Mouse (Mus musculus): Measurements from ENCODE around the gene Dennd2c. TPM values are rescaled to one million over a fixed set of nuclear protein-coding genes. Genes with fewer than 3 reads are reported as not detected.
"Not testable (repeated sequence)": the region's sequence is repeated elsewhere in the genome, so short reads cannot be mapped to it uniquely, and the experiment has no call there.

Gene Dennd2c
- total and polyA plus RNA-seq, 2 experiments from 2014 or later, result 0.63 to 1.7 TPM

- no peak for TF ChIP-seq CTCF (IDR thresholded peaks at IDR 0.05)
- no peak for DNase-seq (ENCODE audit: low spot score)
- H3K27me3 ChIP-seq (ENCODE audit: insufficient read depth, low read length), result no peaks in the 10 kb centered on the region
- 0 out of 2 replicates have a peak, but pooled peaks cover 6% of the 10 kb centered on the region for H3K9me3 ChIP-seq (ENCODE audit: low read length)
- no peak overlapping the region for H3K4me3 ChIP-seq (ENCODE audit: low read depth, low read length)
- no peaks in the 10 kb centered on the region for H3K36me3 ChIP-seq (ENCODE audit: insufficient read depth, low read length)
- H3K9ac ChIP-seq (replicated peaks; ENCODE audit: low read length, poor library complexity, severe bottlenecking), result no peak overlapping the region
- no peak for ATAC-seq (ENCODE audit: low FRiP score)
- no peak overlapping the region for H3K27ac ChIP-seq (ENCODE audit: low read depth, low read length)
- H3K4me2 ChIP-seq (ENCODE audit: low read depth, low read length, poor library complexity, severe bottlenecking), result no peak overlapping the region
- WGBS, result 74% methylated on average over 1 of the region's 1 CpGs
- no peaks in the 10 kb centered on the region for H3K4me1 ChIP-seq (ENCODE audit: insufficient read depth, low read length)
These were observed 90.8 kb downstream of the Dennd2c start for GRCm38 (mm10) chr3:103193186-103193585.

DNA sequence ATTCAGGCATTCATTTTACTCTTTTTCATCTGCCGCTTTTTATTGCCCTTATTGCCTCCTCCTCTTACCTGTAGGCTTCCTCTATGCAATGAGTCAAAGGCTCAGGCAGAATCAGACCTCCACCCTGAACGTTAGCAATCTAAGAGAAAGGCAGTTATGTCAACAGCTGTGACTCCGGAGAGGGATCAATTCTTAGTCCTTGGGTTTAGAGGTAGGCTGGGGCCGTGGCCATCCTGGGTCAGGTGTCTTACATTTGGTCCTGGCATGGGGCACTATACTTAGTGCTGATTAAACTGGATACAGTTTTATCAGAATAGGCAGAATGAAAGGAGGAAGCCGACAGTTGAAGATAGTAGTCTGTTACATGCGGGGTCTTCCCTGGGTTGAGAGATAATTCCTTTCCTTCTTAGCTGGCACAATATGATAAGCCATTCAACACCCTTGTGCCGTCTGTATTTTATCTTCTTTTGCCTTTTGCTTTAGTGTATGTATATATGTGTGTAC is 94.0 kb downstream of the Dennd2c start:
- Histone ChIP-seq H3K4me3 (ENCODE audit: low read depth, low read length) (no peak overlapping the region), H3K9ac (replicated peaks; ENCODE audit: low read length, poor library complexity, severe bottlenecking) (no peak overlapping the region), H3K9me3 (ENCODE audit: low read length) (0 out of 2 replicates have a peak, but pooled peaks cover 5% of the 10 kb centered on the region), H3K36me3 (ENCODE audit: insufficient read depth, low read length) (no peaks in the 10 kb centered on the region), H3K4me2 (ENCODE audit: low read depth, low read length, poor library complexity, severe bottlenecking) (no peak overlapping the region), H3K27ac (ENCODE audit: low read depth, low read length) (no peak overlapping the region), H3K4me1 (ENCODE audit: insufficient read depth, low read length) (no peaks in the 10 kb centered on the region), H3K27me3 (ENCODE audit: insufficient read depth, low read length) (no peaks in the 10 kb centered on the region)
- DNase-seq (ENCODE audit: low spot score) (no peak), ATAC-seq (ENCODE audit: low FRiP score) (no peak)
- 81% methylated on average over 7 of the region's 7 CpGs for WGBS
- no peak for TF ChIP-seq CTCF (IDR thresholded peaks at IDR 0.05)

- H3K4me2 ChIP-seq (ENCODE audit: low read depth, low read length, poor library complexity, severe bottlenecking), result no peak overlapping the region
- WGBS, result 88% methylated on average over 5 of the region's 5 CpGs
- DNase-seq (ENCODE audit: low spot score) (no peak), ATAC-seq (ENCODE audit: low FRiP score) (no peak)
- no peak overlapping the region for H3K9ac ChIP-seq (replicated peaks; ENCODE audit: low read length, poor library complexity, severe bottlenecking)
- no peaks in the 10 kb centered on the region for H3K36me3 ChIP-seq (ENCODE audit: insufficient read depth, low read length)
- H3K4me3 ChIP-seq (ENCODE audit: low read depth, low read length), result no peak overlapping the region
- no peaks in the 10 kb centered on the region for H3K9me3 ChIP-seq (ENCODE audit: low read length)
- no peaks in the 10 kb centered on the region for H3K4me1 ChIP-seq (ENCODE audit: insufficient read depth, low read length)
- TF ChIP-seq CTCF (IDR thresholded peaks at IDR 0.05), result no peak
- H3K27ac ChIP-seq (ENCODE audit: low read depth, low read length), result no peak overlapping the region
- H3K27me3 ChIP-seq (ENCODE audit: insufficient read depth, low read length), result no peaks in the 10 kb centered on the region
These were observed 97.0 kb downstream of the Dennd2c start for GRCm38 (mm10) chr3:103199386-103199785.

DNA sequence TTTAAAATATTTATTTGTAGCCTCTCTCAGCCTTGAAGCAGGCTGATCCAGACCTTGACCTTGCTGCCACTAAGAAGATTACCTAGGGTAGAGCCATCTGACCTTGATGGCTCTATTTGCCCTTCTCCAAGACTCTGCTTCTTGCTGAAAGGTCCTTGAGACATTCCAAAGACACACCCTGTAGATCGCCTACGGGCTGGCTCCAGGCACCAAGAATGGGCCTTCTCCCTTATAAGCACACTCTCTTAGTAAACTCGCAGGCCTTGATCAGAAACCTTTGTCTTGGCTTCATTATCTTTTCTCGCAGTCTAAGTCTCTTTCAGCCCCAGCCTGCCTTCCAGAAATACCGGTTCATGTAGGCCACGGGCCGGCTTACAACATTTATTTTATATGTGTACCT is 98.7 kb downstream of the Dennd2c start:
- 95% methylated on average over 7 of the region's 7 CpGs for WGBS

DNA sequence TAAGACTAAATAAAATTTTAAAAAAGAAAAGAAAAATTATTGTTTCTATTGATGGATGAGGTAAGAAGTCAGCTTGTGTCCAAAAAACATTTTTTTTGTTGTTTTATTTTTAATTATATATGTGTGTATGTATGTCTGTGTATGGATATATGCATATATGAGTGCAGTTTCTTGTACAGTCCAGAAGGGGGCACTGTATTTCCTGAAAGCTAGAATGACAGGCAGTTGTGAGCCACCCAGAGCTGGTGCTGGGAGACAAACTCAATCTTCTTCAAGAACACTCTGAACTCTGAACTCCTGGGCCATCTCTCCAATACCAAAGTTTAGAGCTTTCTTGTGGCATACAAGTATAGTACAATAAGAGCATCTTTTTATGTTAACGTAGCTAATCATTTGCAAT is 101.2 kb downstream of the Dennd2c start:
- Histone ChIP-seq H3K27ac (ENCODE audit: low read depth, low read length) (no peak overlapping the region), H3K4me3 (ENCODE audit: low read depth, low read length) (no peak overlapping the region), H3K36me3 (ENCODE audit: insufficient read depth, low read length) (no peaks in the 10 kb centered on the region), H3K9me3 (ENCODE audit: low read length) (no peaks in the 10 kb centered on the region), H3K27me3 (ENCODE audit: insufficient read depth, low read length) (no peaks in the 10 kb centered on the region), H3K4me1 (ENCODE audit: insufficient read depth, low read length) (no peaks in the 10 kb centered on the region), H3K9ac (replicated peaks; ENCODE audit: low read length, poor library complexity, severe bottlenecking) (no peak overlapping the region), H3K4me2 (ENCODE audit: low read depth, low read length, poor library complexity, severe bottlenecking) (no peak overlapping the region)
- WGBS, result 91% methylated on average over 1 of the region's 1 CpGs
- no peak for ATAC-seq (ENCODE audit: low FRiP score)
- no peak for TF ChIP-seq CTCF (IDR thresholded peaks at IDR 0.05)
- DNase-seq (ENCODE audit: low spot score), result no peak

More for the DNA sequence above, 98.7 kb downstream of the Dennd2c start:
- ATAC-seq (ENCODE audit: low FRiP score); H3K4me1 ChIP-seq (ENCODE audit: insufficient read depth, low read length); H3K36me3 ChIP-seq (ENCODE audit: insufficient read depth, low read length); H3K9ac ChIP-seq (replicated peaks; ENCODE audit: low read length, poor library complexity, severe bottlenecking); H3K4me3 ChIP-seq (ENCODE audit: low read depth, low read length); DNase-seq (ENCODE audit: low spot score); H3K27ac ChIP-seq (ENCODE audit: low read depth, low read length); H3K27me3 ChIP-seq (ENCODE audit: insufficient read depth, low read length); H3K4me2 ChIP-seq (ENCODE audit: low read depth, low read length, poor library complexity, severe bottlenecking); H3K9me3 ChIP-seq (ENCODE audit: low read length): not testable (repeated sequence)

GRCm38 (mm10) chr3:103204445-103204844 is 102.0 kb downstream of the Dennd2c start:
- WGBS, result 95% methylated on average over 3 of the region's 3 CpGs
- no peak overlapping the region for H3K9ac ChIP-seq (replicated peaks; ENCODE audit: low read length, poor library complexity, severe bottlenecking)
- no peak overlapping the region for H3K27ac ChIP-seq (ENCODE audit: low read depth, low read length)
- no peak for TF ChIP-seq CTCF (IDR thresholded peaks at IDR 0.05)
- DNase-seq (ENCODE audit: low spot score) (no peak), ATAC-seq (ENCODE audit: low FRiP score) (no peak)
- H3K27me3 ChIP-seq (ENCODE audit: insufficient read depth, low read length), result no peaks in the 10 kb centered on the region
- H3K36me3 ChIP-seq (ENCODE audit: insufficient read depth, low read length), result no peaks in the 10 kb centered on the region
- H3K4me3 ChIP-seq (ENCODE audit: low read depth, low read length), result no peak overlapping the region
- no peaks in the 10 kb centered on the region for H3K4me1 ChIP-seq (ENCODE audit: insufficient read depth, low read length)
- no peaks in the 10 kb centered on the region for H3K9me3 ChIP-seq (ENCODE audit: low read length)
- H3K4me2 ChIP-seq (ENCODE audit: low read depth, low read length, poor library complexity, severe bottlenecking), result no peak overlapping the region

Measured in midbrain, postnatal 0 days (tissue).